Mouse (Mus musculus): ENCODE results near the gene Fam57b.

- TF ChIP-seq CTCF (IDR thresholded peaks at IDR 0.05), result peak; percentile 80
- TF ChIP-seq EP300 (IDR thresholded peaks at IDR 0.05), result no peak
Measured at GRCm38 (mm10) chr7:126759050-126759671, 38.3 kb upstream of the Fam57b start, which contains the start of gene Mapk3.

All from lung, postnatal 0 days (tissue).